Mouse (Mus musculus) ES-E14 (cell line): ENCODE measurements around the gene Abca17. TPM values are rescaled to one million over a fixed set of nuclear protein-coding genes. Genes with fewer than 3 reads are reported as not detected.

ENCODE experiments used
- DNase-seq: peaks from one replicate; pipeline ENCODE4 v3.0.0-alpha.2; 2013; ENCODE audit warnings: low read depth, low spot score
- H3K27ac ChIP-seq: 2 replicates; pipeline ENCODE4 v1.5.1; 2012; ENCODE audit warnings: low read depth, mild to moderate bottlenecking, low read length, moderate library complexity, mixed read lengths; ENCODE audit not compliant: poor library complexity, insufficient read depth, severe bottlenecking
- H3K36me3 ChIP-seq: 2 replicates; pipeline ENCODE4 v1.6.1; 2012; ENCODE audit warnings: mild to moderate bottlenecking, low read length, moderate library complexity, mixed read lengths; ENCODE audit not compliant: control insufficient read depth, poor library complexity, insufficient read depth, severe bottlenecking
- H3K4me1 ChIP-seq, 2 experiments: fragments of 150-350 bp in 1 of 2; sonication (generic) in 1 of 2; 2 replicates each; pipeline ENCODE4 v1.6.1; 2012; ENCODE audit warnings: low read length in 2 of 2, mild to moderate bottlenecking in 1 of 2, mixed read lengths in 1 of 2; ENCODE audit not compliant: control insufficient read depth in 2 of 2, insufficient read depth in 2 of 2, poor library complexity in 1 of 2
- H3K4me3 ChIP-seq, 2 experiments: fragments of 150-350 bp in 1 of 2; sonication (generic) in 1 of 2; 2 replicates each; pipeline ENCODE4 v1.5.1; 2012; ENCODE audit warnings: low read length in 2 of 2, low read depth in 1 of 2, mild to moderate bottlenecking in 1 of 2, mixed read lengths in 1 of 2; ENCODE audit not compliant: insufficient read depth in 1 of 2, poor library complexity in 1 of 2, severe bottlenecking in 1 of 2
- H3K9ac ChIP-seq: 2 replicates; pipeline ENCODE4 v1.6.1; 2012; ENCODE audit warnings: low read depth, mild to moderate bottlenecking, low read length, mixed read lengths; ENCODE audit not compliant: poor library complexity, insufficient read depth, severe bottlenecking
- H3K9me3 ChIP-seq: fragments of 150-350 bp; sonication (generic); 2 replicates; pipeline ENCODE4 v1.6.1; 2012; ENCODE audit warnings: low read depth, mild to moderate bottlenecking, low read length; ENCODE audit not compliant: control insufficient read depth, insufficient read depth
- CHD2 ChIP-seq: IDR thresholded peaks from 2 replicates; pipeline ENCODE4 v1.6.1; 2014; ENCODE audit warnings: mild to moderate bottlenecking, low read depth, low read length, inconsistent platforms
- HCFC1 ChIP-seq: IDR thresholded peaks from 2 replicates; pipeline ENCODE4 v1.6.1; 2012; ENCODE audit warnings: low read length, inconsistent platforms, borderline replicate concordance; ENCODE audit not compliant: insufficient read depth
- MAFK ChIP-seq: IDR thresholded peaks from 2 replicates; pipeline ENCODE4 v1.6.1; 2014; ENCODE audit warnings: mild to moderate bottlenecking, low read depth, low read length, inconsistent platforms; ENCODE audit not compliant: insufficient read depth
- ZC3H11A ChIP-seq: IDR thresholded peaks from 2 replicates; pipeline ENCODE4 v1.6.1; 2012; ENCODE audit warnings: low read depth, mild to moderate bottlenecking, inconsistent platforms, low read length, borderline replicate concordance
- ZNF384 ChIP-seq: IDR thresholded peaks from 2 replicates; pipeline ENCODE4 v1.6.1; 2012; ENCODE audit warnings: low read depth, low read length, inconsistent platforms
- in situ Hi-C, 2 experiments: fragments of 600-800 bp; cut with MboI; formaldehyde crosslinking; loops; one replicate each; pipeline ENCODE4 v1.15.1; 2025; ENCODE audit warnings: low sequenced_read_pairs in 2 of 2, inconsistent platforms in 1 of 2; ENCODE audit not compliant: unreplicated experiment in 2 of 2
- total RNA-seq: library from RNA; depleted of rRNA; stranded (reverse); fragments of 300-350 nt; gene quantifications from 2 replicates; pipeline ENCODE4 v1.2.3, GENCODE M21; 2012

Abca17 gene
- total RNA-seq, 1 experiment: not detected

DNA sequence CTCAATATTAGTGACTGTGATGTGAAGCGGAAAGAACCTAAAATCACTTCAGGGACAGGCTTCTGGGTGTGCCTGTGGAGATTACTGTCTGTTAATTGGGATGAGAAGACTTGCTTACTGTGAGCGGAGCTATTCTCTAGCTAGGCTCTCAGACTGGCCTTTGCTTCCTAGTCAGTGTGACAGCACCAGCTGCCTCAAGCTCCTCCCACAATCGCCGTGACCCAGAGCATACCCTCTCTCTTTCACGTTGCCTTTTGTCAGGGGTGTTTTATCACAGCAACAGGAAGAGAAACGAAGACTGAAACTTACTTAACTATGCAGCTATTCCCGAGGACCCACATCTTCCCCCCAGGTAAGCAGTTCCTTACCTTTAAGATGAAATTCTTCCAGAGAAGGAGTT is 4.0 kb downstream of the Abca17 start:
- TF ChIP-seq ZNF384 (no peak), CHD2 (no peak), HCFC1 (no peak), ZC3H11A (no peak), MAFK (no peak)
- in situ Hi-C loops: no loop called here
- Histone ChIP-seq H3K9ac (no peak overlapping the region), H3K9me3 (no peaks in the 10 kb centered on the region), H3K4me3 (no peak overlapping the region), H3K36me3 (no peaks in the 10 kb centered on the region), H3K4me1 (no peaks in the 10 kb centered on the region), H3K27ac (no peak overlapping the region)
- no peak for DNase-seq

DNA sequence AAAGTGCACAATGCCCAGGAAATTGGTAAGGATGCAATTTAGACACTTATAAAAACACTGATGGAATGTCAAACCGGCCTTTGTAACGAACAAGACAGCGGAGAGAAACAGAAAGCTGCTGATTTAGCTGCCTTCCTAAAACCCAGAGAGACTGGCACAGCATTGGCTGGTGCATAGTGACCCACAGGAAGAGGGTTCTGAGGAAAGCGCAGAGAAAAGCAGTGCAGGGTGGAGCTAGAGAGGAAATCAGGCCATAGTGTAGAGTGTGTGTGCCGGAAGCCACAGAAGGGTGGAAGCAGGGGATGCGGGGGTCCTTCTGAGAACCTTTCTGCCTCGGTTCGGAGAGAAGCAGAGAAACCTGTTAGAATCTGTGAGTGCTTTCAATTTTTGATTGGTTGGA is 6.2 kb downstream of the Abca17 start:
- in situ Hi-C loops: no loop called here
- H3K4me3 ChIP-seq: no peak overlapping the region
- H3K36me3 ChIP-seq: no peaks in the 10 kb centered on the region
- H3K9ac ChIP-seq: no peak overlapping the region
- no peak overlapping the region for H3K27ac ChIP-seq
- no peak for DNase-seq
- no peak for TF ChIP-seq MAFK
- no peak for TF ChIP-seq ZNF384
- TF ChIP-seq CHD2: no peak
- no peak for TF ChIP-seq ZC3H11A
- no peak for TF ChIP-seq HCFC1
- no peaks in the 10 kb centered on the region for H3K9me3 ChIP-seq
- no peaks in the 10 kb centered on the region for H3K4me1 ChIP-seq

GRCm38 (mm10) chr17:24327656-24328055 is 23.2 kb downstream of the Abca17 start:
- no peaks in the 10 kb centered on the region for H3K36me3 ChIP-seq
- H3K4me3 ChIP-seq: no peak overlapping the region
- H3K9me3 ChIP-seq: no peaks in the 10 kb centered on the region
- H3K27ac ChIP-seq: no peak overlapping the region
- H3K4me1 ChIP-seq: no peaks in the 10 kb centered on the region
- in situ Hi-C loops: no loop called here
- no peak for DNase-seq
- H3K9ac ChIP-seq: no peak overlapping the region
- TF ChIP-seq CHD2: no peak
- no peak for TF ChIP-seq MAFK
- no peak for TF ChIP-seq ZC3H11A
- TF ChIP-seq HCFC1: no peak
- no peak for TF ChIP-seq ZNF384

- Histone ChIP-seq H3K9ac (no peak overlapping the region), H3K36me3 (no peaks in the 10 kb centered on the region), H3K27ac (no peak overlapping the region), H3K4me3 (no peak overlapping the region), H3K9me3 (no peaks in the 10 kb centered on the region), H3K4me1 (no peaks in the 10 kb centered on the region)
- in situ Hi-C loops: no loop called here
- TF ChIP-seq HCFC1: no peak
- TF ChIP-seq MAFK: no peak
- TF ChIP-seq ZNF384: no peak
- TF ChIP-seq ZC3H11A: no peak
- no peak for TF ChIP-seq CHD2
- no peak for DNase-seq
Observed at GRCm38 (mm10) chr17:24325051-24325450, 25.8 kb downstream of the Abca17 start.

- Histone ChIP-seq H3K36me3 (no peaks in the 10 kb centered on the region), H3K27ac (no peak overlapping the region), H3K9ac (no peak overlapping the region), H3K9me3 (no peaks in the 10 kb centered on the region), H3K4me1 (no peaks in the 10 kb centered on the region), H3K4me3 (no peak overlapping the region)
- in situ Hi-C loops: no loop called here
- no peak for DNase-seq
- no peak for TF ChIP-seq ZC3H11A
- no peak for TF ChIP-seq CHD2
Observed at GRCm38 (mm10) chr17:24320826-24321225, 30.0 kb downstream of the Abca17 start.
